Mouse (Mus musculus) ES-E14 (cell line): ENCODE results near the gene Ptprn2. TPM values are rescaled to one million over a fixed set of nuclear protein-coding genes. Genes with fewer than 3 reads are reported as not detected.

Experiments used
- DNase-seq: peaks from one replicate; pipeline ENCODE4 v3.0.0-alpha.2; 2013; ENCODE audit warnings: low read depth, low spot score
- H3K27ac ChIP-seq: 2 replicates; pipeline ENCODE4 v1.5.1; 2012; ENCODE audit warnings: low read depth, mild to moderate bottlenecking, low read length, moderate library complexity, mixed read lengths; ENCODE audit not compliant: poor library complexity, insufficient read depth, severe bottlenecking
- H3K36me3 ChIP-seq: 2 replicates; pipeline ENCODE4 v1.6.1; 2012; ENCODE audit warnings: mild to moderate bottlenecking, low read length, moderate library complexity, mixed read lengths; ENCODE audit not compliant: control insufficient read depth, poor library complexity, insufficient read depth, severe bottlenecking
- H3K4me1 ChIP-seq, 2 experiments: fragments of 150-350 bp in 1 of 2; sonication (generic) in 1 of 2; 2 replicates each; pipeline ENCODE4 v1.6.1; 2012; ENCODE audit warnings: low read length in 2 of 2, mild to moderate bottlenecking in 1 of 2, mixed read lengths in 1 of 2; ENCODE audit not compliant: control insufficient read depth in 2 of 2, insufficient read depth in 2 of 2, poor library complexity in 1 of 2
- H3K4me3 ChIP-seq, 2 experiments: fragments of 150-350 bp in 1 of 2; sonication (generic) in 1 of 2; 2 replicates each; pipeline ENCODE4 v1.5.1; 2012; ENCODE audit warnings: low read length in 2 of 2, low read depth in 1 of 2, mild to moderate bottlenecking in 1 of 2, mixed read lengths in 1 of 2; ENCODE audit not compliant: insufficient read depth in 1 of 2, poor library complexity in 1 of 2, severe bottlenecking in 1 of 2
- H3K9ac ChIP-seq: 2 replicates; pipeline ENCODE4 v1.6.1; 2012; ENCODE audit warnings: low read depth, mild to moderate bottlenecking, low read length, mixed read lengths; ENCODE audit not compliant: poor library complexity, insufficient read depth, severe bottlenecking
- H3K9me3 ChIP-seq: fragments of 150-350 bp; sonication (generic); 2 replicates; pipeline ENCODE4 v1.6.1; 2012; ENCODE audit warnings: low read depth, mild to moderate bottlenecking, low read length; ENCODE audit not compliant: control insufficient read depth, insufficient read depth
- CHD2 ChIP-seq: IDR thresholded peaks from 2 replicates; pipeline ENCODE4 v1.6.1; 2014; ENCODE audit warnings: mild to moderate bottlenecking, low read depth, low read length, inconsistent platforms
- HCFC1 ChIP-seq: IDR thresholded peaks from 2 replicates; pipeline ENCODE4 v1.6.1; 2012; ENCODE audit warnings: low read length, inconsistent platforms, borderline replicate concordance; ENCODE audit not compliant: insufficient read depth
- MAFK ChIP-seq: IDR thresholded peaks from 2 replicates; pipeline ENCODE4 v1.6.1; 2014; ENCODE audit warnings: mild to moderate bottlenecking, low read depth, low read length, inconsistent platforms; ENCODE audit not compliant: insufficient read depth
- ZC3H11A ChIP-seq: IDR thresholded peaks from 2 replicates; pipeline ENCODE4 v1.6.1; 2012; ENCODE audit warnings: low read depth, mild to moderate bottlenecking, inconsistent platforms, low read length, borderline replicate concordance
- ZNF384 ChIP-seq: IDR thresholded peaks from 2 replicates; pipeline ENCODE4 v1.6.1; 2012; ENCODE audit warnings: low read depth, low read length, inconsistent platforms
- in situ Hi-C, 2 experiments: fragments of 600-800 bp; cut with MboI; formaldehyde crosslinking; loops; one replicate each; pipeline ENCODE4 v1.15.1; 2025; ENCODE audit warnings: low sequenced_read_pairs in 2 of 2, inconsistent platforms in 1 of 2; ENCODE audit not compliant: unreplicated experiment in 2 of 2
- total RNA-seq: library from RNA; depleted of rRNA; stranded (reverse); fragments of 300-350 nt; gene quantifications from 2 replicates; pipeline ENCODE4 v1.2.3, GENCODE M21; 2012

Gene Ptprn2
- total RNA-seq, 1 experiment = 0.40 TPM

DNA sequence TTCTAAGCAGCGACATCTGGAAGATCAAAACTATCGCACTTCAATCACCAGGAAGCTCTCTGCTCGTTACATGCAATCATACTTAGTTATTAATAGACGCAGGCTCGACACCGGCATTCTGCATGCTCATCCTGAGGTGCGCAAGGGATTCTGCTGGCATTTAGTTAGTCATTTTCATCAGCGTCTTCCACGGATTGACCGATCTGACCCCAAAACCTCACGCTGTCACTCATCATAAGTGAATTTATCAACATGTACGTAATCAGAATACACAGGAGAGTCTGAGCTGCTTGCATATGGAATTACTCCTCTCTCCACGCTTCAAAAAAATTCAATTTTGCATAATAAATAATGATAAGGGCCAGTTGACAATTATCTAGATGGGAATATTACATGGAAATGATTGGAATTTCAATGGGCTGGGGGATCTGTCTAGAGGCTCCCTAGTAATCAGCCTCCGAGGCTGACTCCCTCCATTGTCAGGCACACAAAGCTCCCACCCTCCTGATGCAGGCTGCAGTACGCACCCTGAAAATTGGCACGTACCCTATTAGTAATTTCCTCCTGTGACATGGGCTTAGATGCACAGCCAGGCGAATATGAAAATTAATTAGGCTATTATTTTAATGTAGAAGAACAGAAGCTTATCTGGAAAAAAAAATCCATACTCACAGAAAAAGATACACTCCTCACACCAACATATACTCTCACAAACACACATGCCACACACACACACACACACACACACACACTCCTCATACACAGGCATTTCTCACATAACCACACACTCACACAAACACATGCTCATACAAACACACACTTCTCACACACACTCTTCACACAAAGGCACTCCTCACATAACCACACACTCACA lies 819.5 kb downstream of the Ptprn2 start:
- Histone ChIP-seq H3K36me3 (no peaks in the 10 kb centered on the region), H3K4me1 (no peaks in the 10 kb centered on the region), H3K9ac (no peak overlapping the region), H3K27ac (no peak overlapping the region), H3K9me3 (no peaks in the 10 kb centered on the region), H3K4me3 (no peak overlapping the region)
- in situ Hi-C loops = no loop called here
- TF ChIP-seq HCFC1 = no peak
- TF ChIP-seq CHD2 = no peak
- TF ChIP-seq ZNF384 = no peak
- no peak for TF ChIP-seq ZC3H11A
- no peak for TF ChIP-seq MAFK
- DNase-seq = no peak

DNA sequence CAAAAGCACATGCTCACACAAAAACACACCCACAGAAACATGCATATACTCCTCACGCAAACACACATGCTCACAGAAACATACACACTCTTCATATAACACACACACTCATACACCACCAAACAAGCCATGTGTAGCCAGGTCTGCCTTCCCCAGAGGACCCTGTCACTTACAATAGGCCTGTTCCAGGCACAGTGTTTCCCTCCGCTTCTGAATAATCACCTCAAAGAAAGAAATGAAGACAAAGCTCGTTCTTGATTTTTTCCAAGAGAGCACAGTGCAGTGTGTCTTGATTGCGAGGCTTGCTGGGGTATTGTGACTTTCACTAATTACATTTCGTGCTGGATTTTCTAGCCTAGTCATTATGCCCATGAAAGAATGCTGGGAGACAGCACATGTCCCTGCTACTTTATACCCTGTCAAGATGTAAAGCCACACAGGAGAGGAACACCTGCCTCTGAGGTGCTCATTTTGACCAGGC lies 820.1 kb downstream of the Ptprn2 start:
- Histone ChIP-seq H3K4me3 (no peak overlapping the region), H3K9ac (no peak overlapping the region), H3K36me3 (no peaks in the 10 kb centered on the region), H3K4me1 (no peaks in the 10 kb centered on the region), H3K9me3 (no peaks in the 10 kb centered on the region), H3K27ac (no peak overlapping the region)
- DNase-seq = no peak
- in situ Hi-C loops = no loop called here
- no peak for TF ChIP-seq HCFC1
- no peak for TF ChIP-seq ZNF384
- no peak for TF ChIP-seq CHD2
- no peak for TF ChIP-seq MAFK
- no peak for TF ChIP-seq ZC3H11A

DNA sequence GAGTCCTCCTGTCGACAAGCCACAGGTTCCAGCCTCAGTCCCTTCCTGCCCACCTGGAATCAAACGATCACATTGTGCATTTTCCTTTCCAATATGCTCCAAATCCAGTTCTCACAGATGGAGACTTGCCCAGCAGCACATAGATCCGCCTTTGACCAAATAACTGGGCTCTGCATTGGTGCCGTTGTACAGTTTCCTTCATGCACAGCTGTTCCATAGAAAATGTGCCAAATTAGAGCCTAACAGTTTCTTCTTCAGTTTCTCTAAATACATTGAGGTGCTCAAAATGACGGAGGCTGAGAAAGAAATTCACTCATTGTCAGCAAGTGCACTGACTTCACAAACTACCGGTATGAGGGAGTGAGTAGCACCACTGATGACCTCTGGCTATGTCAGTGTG lies 826.6 kb downstream of the Ptprn2 start:
- Histone ChIP-seq H3K4me3 (no peak overlapping the region), H3K27ac (no peak overlapping the region), H3K9ac (no peak overlapping the region), H3K36me3 (no peaks in the 10 kb centered on the region), H3K4me1 (no peaks in the 10 kb centered on the region), H3K9me3 (no peaks in the 10 kb centered on the region)
- TF ChIP-seq ZC3H11A (no peak), CHD2 (no peak)
- in situ Hi-C loops = no loop called here
- no peak for DNase-seq

DNA sequence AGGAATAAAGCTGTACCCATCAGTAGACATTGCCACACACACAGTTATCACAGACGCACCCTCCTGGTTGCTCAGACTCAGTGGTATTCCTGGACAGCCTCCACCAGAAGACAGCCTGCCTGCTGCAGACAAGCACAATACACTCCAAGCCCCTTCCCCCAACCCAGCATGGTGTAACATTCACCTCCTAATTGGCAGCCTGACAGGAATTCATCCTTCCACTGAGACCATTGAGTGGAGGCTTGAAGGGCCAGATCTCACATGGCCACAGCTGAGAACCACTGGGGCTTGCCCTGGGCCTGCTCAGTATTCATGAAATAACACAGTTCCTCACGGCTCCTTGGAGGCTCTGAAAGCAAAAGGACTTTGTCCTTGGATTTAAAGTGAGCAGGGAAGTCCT lies 829.5 kb downstream of the Ptprn2 start:
- Histone ChIP-seq H3K4me3 (no peak overlapping the region), H3K36me3 (no peaks in the 10 kb centered on the region), H3K9me3 (no peaks in the 10 kb centered on the region), H3K27ac (no peak overlapping the region), H3K9ac (no peak overlapping the region), H3K4me1 (no peaks in the 10 kb centered on the region)
- in situ Hi-C loops = no loop called here
- DNase-seq = no peak
- TF ChIP-seq HCFC1 = no peak
- no peak for TF ChIP-seq ZC3H11A
- TF ChIP-seq MAFK = no peak
- TF ChIP-seq CHD2 = no peak
- no peak for TF ChIP-seq ZNF384

DNA sequence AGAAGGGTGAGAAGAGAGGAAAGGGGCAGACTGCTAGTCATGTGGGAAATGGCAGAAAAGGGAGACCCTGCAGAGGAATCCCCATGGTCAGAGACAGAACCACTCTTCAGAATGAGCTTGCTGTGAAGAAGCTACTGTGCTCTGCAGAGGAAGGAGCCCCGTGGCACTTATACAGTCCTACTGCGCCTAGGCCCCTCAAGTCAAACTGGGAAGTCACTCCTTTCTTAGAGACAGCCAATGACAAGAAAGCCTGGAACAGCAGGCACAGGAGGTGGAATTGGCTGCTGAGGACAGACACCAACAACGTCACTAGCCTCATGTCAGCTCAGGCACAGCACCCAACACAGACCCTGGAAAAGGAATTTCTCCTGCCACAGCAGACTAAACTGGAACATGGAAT lies 830.1 kb downstream of the Ptprn2 start:
- H3K4me1 ChIP-seq = no peaks in the 10 kb centered on the region
- TF ChIP-seq MAFK = no peak
- TF ChIP-seq ZNF384 = no peak
- TF ChIP-seq ZC3H11A = no peak
- no peak for TF ChIP-seq CHD2
- TF ChIP-seq HCFC1 = no peak
- H3K9ac ChIP-seq = no peak overlapping the region
- in situ Hi-C loops = no loop called here
- no peak overlapping the region for H3K4me3 ChIP-seq
- H3K27ac ChIP-seq = no peak overlapping the region
- no peaks in the 10 kb centered on the region for H3K9me3 ChIP-seq
- DNase-seq = no peak
- H3K36me3 ChIP-seq = no peaks in the 10 kb centered on the region
